Mouse (Mus musculus) forebrain, embryonic 13.5 days (tissue): ENCODE results near the gene Grid1. TPM values are rescaled to one million over a fixed set of nuclear protein-coding genes. Genes with fewer than 3 reads are reported as not detected.

Experiments
- ATAC-seq: fragments of 200-750 bp; cut with Nextera tagmentation; 2 replicates; pipeline ENCODE4 v1.8.0; 2017
- H3K27ac ChIP-seq: fragments of 300-500 bp; sonication (generic); 2 replicates; pipeline ENCODE4 v1.5.1; 2015; ENCODE audit warnings: inconsistent platforms, mild to moderate bottlenecking, moderate library complexity
- H3K27me3 ChIP-seq: fragments of 300-500 bp; sonication (generic); 2 replicates; pipeline ENCODE4 v1.6.1; 2015; ENCODE audit warnings: mild to moderate bottlenecking, inconsistent platforms
- H3K36me3 ChIP-seq: fragments of 300-500 bp; sonication (generic); 2 replicates; pipeline ENCODE4 v1.6.1; 2015; ENCODE audit warnings: mild to moderate bottlenecking, inconsistent platforms; ENCODE audit not compliant: poor library complexity, severe bottlenecking
- H3K4me1 ChIP-seq: fragments of 300-500 bp; sonication (generic); 2 replicates; pipeline ENCODE4 v1.6.1; 2015; ENCODE audit warnings: inconsistent platforms
- H3K4me2 ChIP-seq: fragments of 300-500 bp; sonication (generic); 2 replicates; pipeline ENCODE4 v1.6.1; 2015; ENCODE audit warnings: inconsistent platforms, mild to moderate bottlenecking, moderate library complexity
- H3K4me3 ChIP-seq: fragments of 300-500 bp; sonication (generic); 2 replicates; pipeline ENCODE4 v1.5.1; 2015; ENCODE audit warnings: mild to moderate bottlenecking, inconsistent platforms
- H3K9ac ChIP-seq: fragments of 300-500 bp; sonication (generic); 2 replicates; pipeline ENCODE4 v1.6.1; 2015; ENCODE audit warnings: mild to moderate bottlenecking, inconsistent platforms
- H3K9me3 ChIP-seq: fragments of 300-500 bp; sonication (generic); replicated peaks from 2 replicates; pipeline ENCODE4 v1.6.1; 2016; ENCODE audit warnings: inconsistent platforms
- WGBS: fragments of 180-500 bp; shearing (Covaris S2); methylation state at CpG from one replicate; pipeline ENCODE4 v1.1.7; 2015; 5-methylcytosine and 5-hydroxymethylcytosine counted together
- microRNA counts: library from miRNA; unstranded; fragments of <30 nt; microRNA quantifications from one replicate; lab custom pipeline; 2016
- microRNA-seq: library from miRNA; unstranded; fragments of <30 nt; microRNA quantifications from one replicate; pipeline ENCODE4, GENCODE M21; 2016
- polyA plus RNA-seq: library from polyadenylated mRNA; unstranded; fragments of >200 nt; fragmentation: Nextera tagmentation; extraction: Ambion mirVana; gene quantifications from 2 replicates; pipeline ENCODE4 v1.2.1, GENCODE M21; 2015

Grid1 gene
- polyA plus RNA-seq, 1 experiment from 2014 or later: 1.2 TPM

- H3K9ac ChIP-seq: no peak overlapping the region
- H3K27ac ChIP-seq: no peak overlapping the region
- H3K4me2 ChIP-seq: no peak overlapping the region
- no peaks in the 10 kb centered on the region for H3K9me3 ChIP-seq
- 55% methylated on average over 6 of the region's 6 CpGs for WGBS
- H3K27me3 ChIP-seq: no peaks in the 10 kb centered on the region
- H3K36me3 ChIP-seq: no peaks in the 10 kb centered on the region
- ATAC-seq: no peak
- no peak overlapping the region for H3K4me3 ChIP-seq
- H3K4me1 ChIP-seq: 0 out of 2 replicates have a peak, but pooled peaks cover 8% of the 10 kb centered on the region
Measured at GRCm38 (mm10) chr14:35575285-35575684, 755.4 kb downstream of the Grid1 start.

- no peaks in the 10 kb centered on the region; the same call in 1 of the 2 replicates for H3K9me3 ChIP-seq
- H3K9ac ChIP-seq: no peak overlapping the region
- no peak overlapping the region for H3K4me3 ChIP-seq
- 92% methylated on average over 5 of the region's 5 CpGs for WGBS
- no peaks in the 10 kb centered on the region for H3K36me3 ChIP-seq
- no peak for ATAC-seq
- H3K27ac ChIP-seq: no peak overlapping the region
- H3K4me1 ChIP-seq: no peaks in the 10 kb centered on the region
- H3K4me2 ChIP-seq: no peak overlapping the region
- no peaks in the 10 kb centered on the region for H3K27me3 ChIP-seq
Measured at GRCm38 (mm10) chr14:35625749-35626148, 805.8 kb downstream of the Grid1 start.

MicroRNAs within 50 kb of the gene (microRNA counts, 519-probe panel; counts per million panel counts)
- 177 counts per million, percentile 53 among the panel's probes with 10 or more counts for microRNA mmu-miR-346 (lab: Ali Mortazavi, UCI)

Small RNAs within 50 kb of the gene (microRNA-seq; reads per million reads assigned to microRNA genes)
- 104 reads per million, percentile 51 among the genes with 10 or more reads in this experiment for gene Mir346

Other genes with a start within 250 kb of the Grid1 start
- 0.32 and 0.34 TPM in 2 replicates for gene Ldb3, start 231.4 kb upstream of the Grid1 start, polyA plus RNA-seq
- gene Opn4, start 220.0 kb upstream of the Grid1 start, polyA plus RNA-seq: 0.16 TPM in 1 of 2 replicates, not detected in the other
- 25.1 and 26.6 TPM in 2 replicates for gene Wapl, start 146.2 kb upstream of the Grid1 start, polyA plus RNA-seq